Mouse (Mus musculus) forebrain, embryonic 10.5 days (tissue): ENCODE data around the gene Tfdp2. TPM values are rescaled to one million over a fixed set of nuclear protein-coding genes. Genes with fewer than 3 reads are reported as not detected.
"Not testable (repeated sequence)": the region's sequence is repeated elsewhere in the genome, so short reads cannot be mapped to it uniquely, and the experiment has no call there.

Experiments used
- DNase-seq: peaks from one replicate; pipeline ENCODE4 v3.0.0-alpha.2; 2017; ENCODE audit warnings: low spot score; ENCODE audit errors: extremely low spot score
- H3K27ac ChIP-seq: fragments of 300-500 bp; sonication (generic); 2 replicates; pipeline ENCODE4 v1.5.1; 2016; ENCODE audit warnings: mild to moderate bottlenecking
- H3K27me3 ChIP-seq: fragments of 300-500 bp; sonication (generic); 2 replicates; pipeline ENCODE4 v1.6.1; 2016; ENCODE audit warnings: mild to moderate bottlenecking; ENCODE audit not compliant: poor library complexity, severe bottlenecking
- H3K36me3 ChIP-seq: fragments of 300-500 bp; sonication (generic); replicated peaks from 2 replicates; pipeline ENCODE4 v1.6.1; 2016; ENCODE audit warnings: mild to moderate bottlenecking, moderate library complexity
- H3K4me1 ChIP-seq: fragments of 300-500 bp; sonication (generic); 2 replicates; pipeline ENCODE4 v1.6.1; 2016
- H3K4me3 ChIP-seq: fragments of 300-500 bp; sonication (generic); 2 replicates; pipeline ENCODE4 v1.5.1; 2016; ENCODE audit warnings: mild to moderate bottlenecking, moderate library complexity
- H3K9me3 ChIP-seq: fragments of 300-500 bp; sonication (generic); 2 replicates; pipeline ENCODE4 v1.6.1; 2016; ENCODE audit warnings: mild to moderate bottlenecking, moderate library complexity
- WGBS: fragments of 180-500 bp; shearing (Covaris S2); methylation state at CpG from one replicate; pipeline ENCODE4 v1.1.7; 2016; 5-methylcytosine and 5-hydroxymethylcytosine counted together
- polyA plus RNA-seq: library from polyadenylated mRNA; unstranded; fragments of >200 nt; fragmentation: Nextera tagmentation; extraction: Ambion mirVana; gene quantifications from 2 replicates; pipeline ENCODE4 v1.2.1, GENCODE M21; 2016

The Tfdp2 gene
- polyA plus RNA-seq, 1 experiment from 2014 or later: 63.2 TPM

- Histone ChIP-seq H3K9me3 (no peaks in the 10 kb centered on the region), H3K4me3 (no peak overlapping the region), H3K27me3 (no peaks in the 10 kb centered on the region), H3K36me3 (peaks cover 36% of the 10 kb centered on the region), H3K27ac (no peak overlapping the region), H3K4me1 (peaks cover 9% of the 10 kb centered on the region)
- WGBS: 85% methylated on average over 6 of the region's 6 CpGs
- DNase-seq: no peak
These were observed 130.4 kb downstream of the Tfdp2 start for GRCm38 (mm10) chr9:96326496-96326923.

GRCm38 (mm10) chr9:96328226-96328625, 132.2 kb downstream of the Tfdp2 start:
- H3K4me3 ChIP-seq: no peak overlapping the region
- no peaks in the 10 kb centered on the region for H3K27me3 ChIP-seq
- H3K9me3 ChIP-seq: no peaks in the 10 kb centered on the region
- DNase-seq: no peak
- 93% methylated on average over 4 of the region's 4 CpGs for WGBS
- peaks cover 42% of the 10 kb centered on the region for H3K36me3 ChIP-seq
- no peak overlapping the region for H3K27ac ChIP-seq
- H3K4me1 ChIP-seq: peaks cover 9% of the 10 kb centered on the region

- Histone ChIP-seq H3K27me3 (no peaks in the 10 kb centered on the region), H3K4me3 (no peak overlapping the region), H3K27ac (no peak overlapping the region), H3K4me1 (no peaks in the 10 kb centered on the region), H3K9me3 (no peaks in the 10 kb centered on the region), H3K36me3 (peaks cover 60% of the 10 kb centered on the region)
- WGBS: 94% methylated on average over 5 of the region's 5 CpGs
- DNase-seq: no peak
These were observed 135.1 kb downstream of the Tfdp2 start for GRCm38 (mm10) chr9:96331146-96331545.

- H3K4me3 ChIP-seq: no peak overlapping the region
- no peaks in the 10 kb centered on the region for H3K27me3 ChIP-seq
- H3K4me1 ChIP-seq: peaks cover 3% of the 10 kb centered on the region; the same call in 1 of the 2 replicates
- peaks cover 48% of the 10 kb centered on the region for H3K36me3 ChIP-seq
- no peak for DNase-seq
- no peak overlapping the region for H3K27ac ChIP-seq
- 94% methylated on average over 3 of the region's 3 CpGs for WGBS
- no peaks in the 10 kb centered on the region for H3K9me3 ChIP-seq
These were observed 149.7 kb downstream of the Tfdp2 start for GRCm38 (mm10) chr9:96345750-96346149.

- Histone ChIP-seq H3K36me3 (peaks cover 39% of the 10 kb centered on the region), H3K27ac (no peak overlapping the region), H3K4me1 (peaks cover 3% of the 10 kb centered on the region; the same call in 1 of the 2 replicates), H3K9me3 (no peaks in the 10 kb centered on the region), H3K4me3 (no peak overlapping the region), H3K27me3 (no peaks in the 10 kb centered on the region)
- 89% methylated on average over 5 of the region's 5 CpGs for WGBS
- DNase-seq: no peak
These were observed 152.8 kb downstream of the Tfdp2 start for GRCm38 (mm10) chr9:96348885-96349284.

- H3K36me3 ChIP-seq: peaks cover 32% of the 10 kb centered on the region
- WGBS: 50% methylated on average over 4 of the region's 4 CpGs
- H3K9me3 ChIP-seq: no peaks in the 10 kb centered on the region
- no peak overlapping the region for H3K27ac ChIP-seq
- peaks cover 3% of the 10 kb centered on the region; the same call in 1 of the 2 replicates for H3K4me1 ChIP-seq
- H3K27me3 ChIP-seq: no peaks in the 10 kb centered on the region
- no peak for DNase-seq
- no peak overlapping the region for H3K4me3 ChIP-seq
These were observed 153.9 kb downstream of the Tfdp2 start for GRCm38 (mm10) chr9:96350010-96350409.

GRCm38 (mm10) chr9:96350476-96350875, 154.4 kb downstream of the Tfdp2 start:
- no peak overlapping the region for H3K27ac ChIP-seq
- no peaks in the 10 kb centered on the region for H3K27me3 ChIP-seq
- no peaks in the 10 kb centered on the region for H3K9me3 ChIP-seq
- H3K4me3 ChIP-seq: no peak overlapping the region
- no peak for DNase-seq
- peaks cover 3% of the 10 kb centered on the region; the same call in 1 of the 2 replicates for H3K4me1 ChIP-seq
- peaks cover 31% of the 10 kb centered on the region for H3K36me3 ChIP-seq
- WGBS: 66% methylated on average over 3 of the region's 3 CpGs

GRCm38 (mm10) chr9:96351771-96352170, 155.7 kb downstream of the Tfdp2 start:
- not testable (repeated sequence) for H3K4me3 ChIP-seq, H3K27ac ChIP-seq, H3K27me3 ChIP-seq, H3K9me3 ChIP-seq, H3K4me1 ChIP-seq, DNase-seq
- peaks cover 34% of the 10 kb centered on the region for H3K36me3 ChIP-seq
- WGBS: 90% methylated on average over 6 of the region's 6 CpGs

- no peak overlapping the region for H3K4me3 ChIP-seq
- peaks cover 3% of the 10 kb centered on the region; the same call in 1 of the 2 replicates for H3K4me1 ChIP-seq
- no peaks in the 10 kb centered on the region for H3K27me3 ChIP-seq
- WGBS: 80% methylated on average over 12 of the region's 12 CpGs
- H3K9me3 ChIP-seq: no peaks in the 10 kb centered on the region
- no peak overlapping the region for H3K27ac ChIP-seq
- H3K36me3 ChIP-seq: peaks cover 39% of the 10 kb centered on the region
- no peak for DNase-seq
These were observed 157.2 kb downstream of the Tfdp2 start for GRCm38 (mm10) chr9:96353121-96353769.

GRCm38 (mm10) chr9:96353799-96354198, 157.7 kb downstream of the Tfdp2 start:
- WGBS: 88% methylated on average over 8 of the region's 8 CpGs
- DNase-seq: no peak
- H3K9me3 ChIP-seq: no peaks in the 10 kb centered on the region
- H3K36me3 ChIP-seq: peaks cover 45% of the 10 kb centered on the region
- peaks cover 3% of the 10 kb centered on the region; the same call in 1 of the 2 replicates for H3K4me1 ChIP-seq
- no peaks in the 10 kb centered on the region for H3K27me3 ChIP-seq
- H3K27ac ChIP-seq: no peak overlapping the region
- no peak overlapping the region for H3K4me3 ChIP-seq

- H3K9me3 ChIP-seq: no peaks in the 10 kb centered on the region
- no peak overlapping the region for H3K27ac ChIP-seq
- no peak overlapping the region for H3K4me3 ChIP-seq
- peaks cover 27% of the 10 kb centered on the region for H3K36me3 ChIP-seq
- peaks cover 23% of the 10 kb centered on the region for H3K4me1 ChIP-seq
- 92% methylated on average over 3 of the region's 3 CpGs for WGBS
- DNase-seq: no peak
- no peaks in the 10 kb centered on the region for H3K27me3 ChIP-seq
These were observed 164.0 kb downstream of the Tfdp2 start for GRCm38 (mm10) chr9:96360056-96360455.

GRCm38 (mm10) chr9:96363581-96364140, 167.6 kb downstream of the Tfdp2 start:
- WGBS: under 1% methylated on average over 64 of the region's 64 CpGs
- peaks cover 8% of the 10 kb centered on the region for H3K36me3 ChIP-seq
- DNase-seq: peak; percentile 65
- no peaks in the 10 kb centered on the region for H3K9me3 ChIP-seq
- peak overlapping the region; percentile 95 for H3K27ac ChIP-seq
- H3K4me1 ChIP-seq: peaks cover 28% of the 10 kb centered on the region
- H3K27me3 ChIP-seq: no peaks in the 10 kb centered on the region
- peak overlapping the region; percentile 84 for H3K4me3 ChIP-seq

- Histone ChIP-seq H3K27me3 (no peaks in the 10 kb centered on the region), H3K27ac (peak within 1 kb of the TSS; percentile 95), H3K36me3 (0 out of 2 replicates have a peak, but pooled peaks cover 4% of the 10 kb centered on the region), H3K4me3 (peak within 1 kb of the TSS; percentile 84), H3K4me1 (peaks cover 28% of the 10 kb centered on the region), H3K9me3 (no peaks in the 10 kb centered on the region)
- peak; percentile 99 for DNase-seq
- WGBS: under 1% methylated on average over 72 of the region's 81 CpGs
These were observed 168.2 kb downstream of the Tfdp2 start, which contains the start of gene Atp1b3 for GRCm38 (mm10) chr9:96364141-96364838. Gene Atp1b3 (minus strand): TSS chr9:96364442.
